Mouse (Mus musculus): ENCODE data around the gene Nid2. TPM values are rescaled to one million over a fixed set of nuclear protein-coding genes. Genes with fewer than 3 reads are reported as not detected.

Gene Nid2
- polyA plus RNA-seq, 1 experiment from 2014 or later: 28.4 TPM

DNA sequence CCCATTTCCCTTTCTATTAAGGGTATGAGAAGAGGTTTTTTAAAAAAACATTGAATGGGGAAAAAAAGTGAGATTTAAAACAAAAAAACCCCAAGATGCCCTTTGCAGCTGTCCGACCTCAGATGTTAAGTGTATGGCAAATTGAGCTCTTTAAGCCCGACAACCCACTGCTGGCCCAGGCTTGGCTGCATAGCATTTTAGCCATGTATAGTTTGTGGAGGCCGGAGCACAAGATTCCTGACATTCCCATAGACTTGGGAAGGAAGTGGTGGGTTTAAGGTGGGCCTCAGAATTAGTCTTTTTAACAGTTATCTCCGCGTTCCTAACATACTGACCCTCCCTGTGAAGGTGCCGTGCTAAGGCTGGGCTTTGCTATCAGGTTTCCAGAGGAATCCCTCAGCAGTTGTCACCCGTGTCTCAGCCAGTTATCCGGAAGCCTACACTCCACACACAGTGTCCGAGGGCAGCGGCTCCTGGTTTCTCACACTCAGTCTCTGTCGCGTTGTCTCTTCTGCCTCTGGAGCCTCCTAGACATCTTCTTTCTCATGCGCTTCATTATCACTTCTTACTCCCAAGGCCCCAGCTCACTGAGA, 23.1 kb downstream of the Nid2 start:
- H3K27me3 ChIP-seq (replicated peaks; ENCODE audit: control insufficient read depth, insufficient read depth, low read length): no peaks in the 10 kb centered on the region
- no peak overlapping the region for H3K9ac ChIP-seq (replicated peaks; ENCODE audit: low read depth, low read length)
- 85% methylated on average over 13 of the region's 13 CpGs for WGBS
- no peak overlapping the region for H3K4me2 ChIP-seq (ENCODE audit: low read length)
- no peak for ATAC-seq
- peaks cover 6% of the 10 kb centered on the region; the same call in 1 of the 2 replicates for H3K4me1 ChIP-seq (replicated peaks; ENCODE audit: control insufficient read depth, insufficient read depth, low read length)
- no peak overlapping the region for H3K27ac ChIP-seq (ENCODE audit: low read length)
- no peaks in the 10 kb centered on the region for H3K36me3 ChIP-seq (ENCODE audit: control insufficient read depth, insufficient read depth)
- no peaks in the 10 kb centered on the region for H3K9me3 ChIP-seq (ENCODE audit: control insufficient read depth, low read length)
- H3K4me3 ChIP-seq (replicated peaks; ENCODE audit: low read length): no peak overlapping the region

GRCm38 (mm10) chr14:19775491-19775890, 24.4 kb downstream of the Nid2 start:
- Histone ChIP-seq H3K4me3 (replicated peaks; ENCODE audit: low read length) (no peak overlapping the region), H3K9ac (replicated peaks; ENCODE audit: low read depth, low read length) (no peak overlapping the region), H3K9me3 (ENCODE audit: control insufficient read depth, low read length) (no peaks in the 10 kb centered on the region), H3K27me3 (replicated peaks; ENCODE audit: control insufficient read depth, insufficient read depth, low read length) (no peaks in the 10 kb centered on the region), H3K4me1 (replicated peaks; ENCODE audit: control insufficient read depth, insufficient read depth, low read length) (0 out of 2 replicates have a peak, but pooled peaks cover 3% of the 10 kb centered on the region), H3K27ac (ENCODE audit: low read length) (no peak overlapping the region), H3K36me3 (ENCODE audit: control insufficient read depth, insufficient read depth) (no peaks in the 10 kb centered on the region), H3K4me2 (ENCODE audit: low read length) (no peak overlapping the region)
- WGBS: 96% methylated on average over 4 of the region's 4 CpGs
- no peak for ATAC-seq

DNA sequence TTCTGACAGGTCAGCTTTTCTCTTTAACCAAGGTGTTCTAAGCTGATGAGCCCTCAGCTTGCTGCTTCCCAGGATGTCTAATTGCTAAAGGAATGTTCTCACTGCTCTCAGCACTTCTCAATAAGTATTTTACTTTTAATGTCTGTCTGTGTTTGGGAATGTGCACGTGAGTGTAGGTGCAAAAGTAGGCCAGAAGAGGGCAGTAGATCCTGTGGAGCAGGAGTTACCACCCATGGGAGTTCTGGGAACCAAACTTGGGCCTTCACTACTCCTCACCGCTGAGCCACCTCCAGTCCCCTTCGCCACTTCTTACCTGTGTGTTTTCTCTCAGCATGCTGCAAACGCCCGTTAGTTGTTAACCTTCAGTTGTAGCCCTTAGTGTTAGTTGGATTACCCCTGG, 25.1 kb downstream of the Nid2 start:
- 97% methylated on average over 5 of the region's 5 CpGs for WGBS
- Histone ChIP-seq H3K9me3 (ENCODE audit: control insufficient read depth, low read length) (no peaks in the 10 kb centered on the region), H3K27me3 (replicated peaks; ENCODE audit: control insufficient read depth, insufficient read depth, low read length) (no peaks in the 10 kb centered on the region), H3K27ac (ENCODE audit: low read length) (no peak overlapping the region), H3K4me1 (replicated peaks; ENCODE audit: control insufficient read depth, insufficient read depth, low read length) (no peaks in the 10 kb centered on the region), H3K9ac (replicated peaks; ENCODE audit: low read depth, low read length) (no peak overlapping the region), H3K36me3 (ENCODE audit: control insufficient read depth, insufficient read depth) (no peaks in the 10 kb centered on the region), H3K4me3 (replicated peaks; ENCODE audit: low read length) (no peak overlapping the region), H3K4me2 (ENCODE audit: low read length) (no peak overlapping the region)
- no peak for ATAC-seq

DNA sequence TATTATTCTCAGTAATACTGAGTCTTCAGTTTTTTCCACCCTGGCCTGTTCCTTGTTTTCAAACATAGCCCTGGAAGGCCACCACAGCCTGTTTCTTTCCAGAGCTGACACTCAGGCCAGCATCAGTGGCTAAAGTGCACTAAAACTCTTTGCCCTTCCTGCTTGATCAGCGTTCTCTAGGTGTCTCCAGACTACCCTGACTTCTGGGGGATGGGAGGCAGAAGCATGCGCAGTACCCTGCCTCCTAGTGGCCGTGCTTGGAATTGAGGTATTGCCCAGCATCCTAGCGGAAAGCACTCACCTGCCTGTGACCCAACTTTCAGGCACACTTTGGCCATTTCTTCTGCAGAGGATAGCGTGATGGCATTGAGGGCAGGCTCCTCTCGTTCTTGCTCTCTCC, 25.8 kb downstream of the Nid2 start:
- no peaks in the 10 kb centered on the region for H3K27me3 ChIP-seq (replicated peaks; ENCODE audit: control insufficient read depth, insufficient read depth, low read length)
- no peaks in the 10 kb centered on the region for H3K9me3 ChIP-seq (ENCODE audit: control insufficient read depth, low read length)
- no peak overlapping the region for H3K4me3 ChIP-seq (replicated peaks; ENCODE audit: low read length)
- no peak for ATAC-seq
- H3K4me1 ChIP-seq (replicated peaks; ENCODE audit: control insufficient read depth, insufficient read depth, low read length): no peaks in the 10 kb centered on the region
- H3K4me2 ChIP-seq (ENCODE audit: low read length): no peak overlapping the region
- WGBS: 40% methylated on average over 6 of the region's 6 CpGs
- no peak overlapping the region for H3K27ac ChIP-seq (ENCODE audit: low read length)
- H3K36me3 ChIP-seq (ENCODE audit: control insufficient read depth, insufficient read depth): no peaks in the 10 kb centered on the region
- H3K9ac ChIP-seq (replicated peaks; ENCODE audit: low read depth, low read length): no peak overlapping the region

DNA sequence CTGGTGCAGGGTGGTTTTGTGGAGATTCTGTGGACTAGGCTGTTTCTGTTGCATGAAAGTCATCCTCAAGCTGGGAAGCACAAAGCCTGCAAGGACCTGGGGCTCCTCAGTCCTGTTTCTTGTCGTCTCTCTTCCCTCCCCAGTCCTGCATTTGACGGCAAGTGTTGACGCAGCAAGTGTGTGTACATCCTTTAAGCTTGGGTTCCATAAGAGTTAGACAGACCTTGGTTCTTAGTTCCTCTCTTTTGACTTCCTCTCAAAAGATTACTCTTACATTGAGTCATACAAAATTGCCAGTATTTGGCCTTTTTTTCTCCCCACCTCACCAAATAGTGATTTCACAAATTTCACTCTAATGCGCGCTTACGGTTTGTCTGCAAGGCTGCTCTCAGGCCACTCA, 26.3 kb downstream of the Nid2 start:
- H3K4me3 ChIP-seq (replicated peaks; ENCODE audit: low read length): no peak overlapping the region
- H3K4me2 ChIP-seq (ENCODE audit: low read length): no peak overlapping the region
- H3K27ac ChIP-seq (ENCODE audit: low read length): no peak overlapping the region
- 91% methylated on average over 6 of the region's 6 CpGs for WGBS
- H3K27me3 ChIP-seq (replicated peaks; ENCODE audit: control insufficient read depth, insufficient read depth, low read length): no peaks in the 10 kb centered on the region
- H3K9me3 ChIP-seq (ENCODE audit: control insufficient read depth, low read length): no peaks in the 10 kb centered on the region
- no peak overlapping the region for H3K9ac ChIP-seq (replicated peaks; ENCODE audit: low read depth, low read length)
- ATAC-seq: no peak
- H3K4me1 ChIP-seq (replicated peaks; ENCODE audit: control insufficient read depth, insufficient read depth, low read length): no peaks in the 10 kb centered on the region
- H3K36me3 ChIP-seq (ENCODE audit: control insufficient read depth, insufficient read depth): no peaks in the 10 kb centered on the region

GRCm38 (mm10) chr14:19777945-19778344, 26.9 kb downstream of the Nid2 start:
- H3K4me2 ChIP-seq (ENCODE audit: low read length): no peak overlapping the region
- H3K9ac ChIP-seq (replicated peaks; ENCODE audit: low read depth, low read length): no peak overlapping the region
- H3K27ac ChIP-seq (ENCODE audit: low read length): no peak overlapping the region
- ATAC-seq: no peak
- no peaks in the 10 kb centered on the region for H3K36me3 ChIP-seq (ENCODE audit: control insufficient read depth, insufficient read depth)
- H3K27me3 ChIP-seq (replicated peaks; ENCODE audit: control insufficient read depth, insufficient read depth, low read length): no peaks in the 10 kb centered on the region
- no peaks in the 10 kb centered on the region for H3K4me1 ChIP-seq (replicated peaks; ENCODE audit: control insufficient read depth, insufficient read depth, low read length)
- WGBS: 88% methylated on average over 13 of the region's 13 CpGs
- no peak overlapping the region for H3K4me3 ChIP-seq (replicated peaks; ENCODE audit: low read length)
- no peaks in the 10 kb centered on the region for H3K9me3 ChIP-seq (ENCODE audit: control insufficient read depth, low read length)

- Histone ChIP-seq H3K4me3 (replicated peaks; ENCODE audit: low read length) (no peak overlapping the region), H3K4me1 (replicated peaks; ENCODE audit: control insufficient read depth, insufficient read depth, low read length) (no peaks in the 10 kb centered on the region), H3K4me2 (ENCODE audit: low read length) (no peak overlapping the region), H3K27me3 (replicated peaks; ENCODE audit: control insufficient read depth, insufficient read depth, low read length) (no peaks in the 10 kb centered on the region), H3K27ac (ENCODE audit: low read length) (no peak overlapping the region), H3K36me3 (ENCODE audit: control insufficient read depth, insufficient read depth) (no peaks in the 10 kb centered on the region), H3K9ac (replicated peaks; ENCODE audit: low read depth, low read length) (no peak overlapping the region), H3K9me3 (ENCODE audit: control insufficient read depth, low read length) (no peaks in the 10 kb centered on the region)
- WGBS: 87% methylated on average over 9 of the region's 9 CpGs
- no peak for ATAC-seq
These were observed 34.9 kb downstream of the Nid2 start for GRCm38 (mm10) chr14:19785797-19786588.

DNA sequence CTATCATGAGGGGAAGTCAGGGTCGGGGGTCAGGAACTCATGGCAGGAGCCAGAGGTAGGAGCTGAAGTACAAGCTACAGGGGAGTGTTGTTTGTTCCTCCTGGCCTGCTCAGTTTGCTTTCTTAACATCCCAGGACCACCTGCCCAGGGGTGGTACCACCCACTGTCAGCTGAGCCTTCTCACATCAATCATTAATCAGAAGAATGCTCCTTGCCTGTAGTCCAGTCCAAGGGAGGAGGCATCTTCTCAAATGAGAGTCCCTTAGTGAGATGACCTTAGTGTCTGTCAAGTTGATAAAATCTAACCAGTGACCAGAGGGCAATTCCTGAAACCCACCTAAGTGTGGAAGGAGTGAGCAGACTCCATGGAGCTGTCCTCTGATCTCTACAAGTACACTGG, 37.4 kb downstream of the Nid2 start:
- H3K36me3 ChIP-seq (ENCODE audit: control insufficient read depth, insufficient read depth): no peaks in the 10 kb centered on the region
- no peak overlapping the region for H3K4me2 ChIP-seq (ENCODE audit: low read length)
- ATAC-seq: no peak
- H3K27ac ChIP-seq (ENCODE audit: low read length): no peak overlapping the region
- no peak overlapping the region for H3K4me3 ChIP-seq (replicated peaks; ENCODE audit: low read length)
- no peak overlapping the region for H3K9ac ChIP-seq (replicated peaks; ENCODE audit: low read depth, low read length)
- 82% methylated on average over 1 of the region's 1 CpGs for WGBS
- H3K4me1 ChIP-seq (replicated peaks; ENCODE audit: control insufficient read depth, insufficient read depth, low read length): no peaks in the 10 kb centered on the region
- H3K27me3 ChIP-seq (replicated peaks; ENCODE audit: control insufficient read depth, insufficient read depth, low read length): no peaks in the 10 kb centered on the region
- H3K9me3 ChIP-seq (ENCODE audit: control insufficient read depth, low read length): no peaks in the 10 kb centered on the region

DNA sequence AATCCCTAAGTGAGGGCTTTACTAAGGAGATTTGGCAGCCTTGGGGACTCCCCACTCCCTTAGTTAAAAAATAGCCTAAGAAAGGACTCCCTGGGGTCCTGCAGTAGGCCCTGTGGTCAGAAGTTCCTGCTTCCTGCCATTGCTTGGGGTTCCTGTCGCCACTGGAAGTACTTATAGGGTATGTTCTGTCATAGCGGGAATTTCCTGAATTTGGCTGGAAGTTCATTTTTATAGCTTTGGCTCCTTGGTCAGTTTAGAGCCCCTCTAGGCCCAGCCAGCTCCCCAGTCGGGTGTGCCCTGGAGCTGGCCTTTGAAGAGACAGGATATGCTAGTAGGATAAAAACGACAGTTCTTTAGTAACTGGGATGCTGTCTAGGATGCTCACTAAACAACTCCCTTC, 43.8 kb downstream of the Nid2 start:
- WGBS: 83% methylated on average over 4 of the region's 4 CpGs
- Histone ChIP-seq H3K4me2 (ENCODE audit: low read length) (no peak overlapping the region), H3K36me3 (ENCODE audit: control insufficient read depth, insufficient read depth) (no peaks in the 10 kb centered on the region), H3K4me1 (replicated peaks; ENCODE audit: control insufficient read depth, insufficient read depth, low read length) (no peaks in the 10 kb centered on the region), H3K27ac (ENCODE audit: low read length) (no peak overlapping the region), H3K9ac (replicated peaks; ENCODE audit: low read depth, low read length) (no peak overlapping the region), H3K4me3 (replicated peaks; ENCODE audit: low read length) (no peak overlapping the region), H3K9me3 (ENCODE audit: control insufficient read depth, low read length) (no peaks in the 10 kb centered on the region), H3K27me3 (replicated peaks; ENCODE audit: control insufficient read depth, insufficient read depth, low read length) (no peaks in the 10 kb centered on the region)
- ATAC-seq: no peak

All from forebrain, embryonic 16.5 days (tissue).